Mouse (Mus musculus) ES-E14 (cell line): ENCODE measurements around the gene R3hcc1l. TPM values are rescaled to one million over a fixed set of nuclear protein-coding genes. Genes with fewer than 3 reads are reported as not detected.

Experiments
- DNase-seq: peaks from one replicate; pipeline ENCODE4 v3.0.0-alpha.2; 2013; ENCODE audit warnings: low read depth, low spot score
- H3K27ac ChIP-seq: 2 replicates; pipeline ENCODE4 v1.5.1; 2012; ENCODE audit warnings: low read depth, mild to moderate bottlenecking, low read length, moderate library complexity, mixed read lengths; ENCODE audit not compliant: poor library complexity, insufficient read depth, severe bottlenecking
- H3K36me3 ChIP-seq: 2 replicates; pipeline ENCODE4 v1.6.1; 2012; ENCODE audit warnings: mild to moderate bottlenecking, low read length, moderate library complexity, mixed read lengths; ENCODE audit not compliant: control insufficient read depth, poor library complexity, insufficient read depth, severe bottlenecking
- H3K4me1 ChIP-seq, 2 experiments: fragments of 150-350 bp in 1 of 2; sonication (generic) in 1 of 2; 2 replicates each; pipeline ENCODE4 v1.6.1; 2012; ENCODE audit warnings: low read length in 2 of 2, mild to moderate bottlenecking in 1 of 2, mixed read lengths in 1 of 2; ENCODE audit not compliant: control insufficient read depth in 2 of 2, insufficient read depth in 2 of 2, poor library complexity in 1 of 2
- H3K4me3 ChIP-seq, 2 experiments: fragments of 150-350 bp in 1 of 2; sonication (generic) in 1 of 2; 2 replicates each; pipeline ENCODE4 v1.5.1; 2012; ENCODE audit warnings: low read length in 2 of 2, low read depth in 1 of 2, mild to moderate bottlenecking in 1 of 2, mixed read lengths in 1 of 2; ENCODE audit not compliant: insufficient read depth in 1 of 2, poor library complexity in 1 of 2, severe bottlenecking in 1 of 2
- H3K9ac ChIP-seq: 2 replicates; pipeline ENCODE4 v1.6.1; 2012; ENCODE audit warnings: low read depth, mild to moderate bottlenecking, low read length, mixed read lengths; ENCODE audit not compliant: poor library complexity, insufficient read depth, severe bottlenecking
- H3K9me3 ChIP-seq: fragments of 150-350 bp; sonication (generic); 2 replicates; pipeline ENCODE4 v1.6.1; 2012; ENCODE audit warnings: low read depth, mild to moderate bottlenecking, low read length; ENCODE audit not compliant: control insufficient read depth, insufficient read depth
- CHD2 ChIP-seq: IDR thresholded peaks from 2 replicates; pipeline ENCODE4 v1.6.1; 2014; ENCODE audit warnings: mild to moderate bottlenecking, low read depth, low read length, inconsistent platforms
- HCFC1 ChIP-seq: IDR thresholded peaks from 2 replicates; pipeline ENCODE4 v1.6.1; 2012; ENCODE audit warnings: low read length, inconsistent platforms, borderline replicate concordance; ENCODE audit not compliant: insufficient read depth
- MAFK ChIP-seq: IDR thresholded peaks from 2 replicates; pipeline ENCODE4 v1.6.1; 2014; ENCODE audit warnings: mild to moderate bottlenecking, low read depth, low read length, inconsistent platforms; ENCODE audit not compliant: insufficient read depth
- ZC3H11A ChIP-seq: IDR thresholded peaks from 2 replicates; pipeline ENCODE4 v1.6.1; 2012; ENCODE audit warnings: low read depth, mild to moderate bottlenecking, inconsistent platforms, low read length, borderline replicate concordance
- ZNF384 ChIP-seq: IDR thresholded peaks from 2 replicates; pipeline ENCODE4 v1.6.1; 2012; ENCODE audit warnings: low read depth, low read length, inconsistent platforms
- in situ Hi-C, 2 experiments: fragments of 600-800 bp; cut with MboI; formaldehyde crosslinking; loops; one replicate each; pipeline ENCODE4 v1.15.1; 2025; ENCODE audit warnings: low sequenced_read_pairs in 2 of 2, inconsistent platforms in 1 of 2; ENCODE audit not compliant: unreplicated experiment in 2 of 2
- total RNA-seq: library from RNA; depleted of rRNA; stranded (reverse); fragments of 300-350 nt; gene quantifications from 2 replicates; pipeline ENCODE4 v1.2.3, GENCODE M21; 2012

R3hcc1l gene
- total RNA-seq, 1 experiment: 8.0 TPM

- no peak overlapping the region for H3K4me3 ChIP-seq
Observed at GRCm38 (mm10) chr19:42582811-42583370, 64.3 kb downstream of the R3hcc1l start.

GRCm38 (mm10) chr19:42583677-42584076 lies 65.1 kb downstream of the R3hcc1l start:
- no peak overlapping the region for H3K4me3 ChIP-seq
- H3K4me1 ChIP-seq: 0 out of 4 replicates have a peak, but pooled peaks cover 0 to 4% of the 10 kb centered on the region in 2 experiments
- no peak for TF ChIP-seq ZNF384
- no peak for TF ChIP-seq ZC3H11A
- TF ChIP-seq MAFK: no peak
- no peak for TF ChIP-seq CHD2
- TF ChIP-seq HCFC1: no peak
- no peak overlapping the region for H3K27ac ChIP-seq
- H3K9ac ChIP-seq: no peak overlapping the region
- in situ Hi-C loops: no loop called here
- no peaks in the 10 kb centered on the region for H3K9me3 ChIP-seq
- no peak for DNase-seq
- peaks cover 3% of the 10 kb centered on the region for H3K36me3 ChIP-seq

More at GRCm38 (mm10) chr19:42582811-42583370, 64.3 kb downstream of the R3hcc1l start:
- DNase-seq: no peak
- H3K27ac ChIP-seq: no peak overlapping the region
- no peaks in the 10 kb centered on the region for H3K9me3 ChIP-seq
- H3K9ac ChIP-seq: no peak overlapping the region
- peaks cover 3% of the 10 kb centered on the region for H3K36me3 ChIP-seq
- no peak for TF ChIP-seq CHD2
- no peak for TF ChIP-seq ZC3H11A
- TF ChIP-seq ZNF384: no peak
- TF ChIP-seq HCFC1: no peak
- no peak for TF ChIP-seq MAFK
- in situ Hi-C loops: no loop called here
- H3K4me1 ChIP-seq: 0 out of 4 replicates have a peak, but pooled peaks cover 0 to 4% of the 10 kb centered on the region in 2 experiments

- Histone ChIP-seq H3K9me3 (no peaks in the 10 kb centered on the region), H3K36me3 (peaks cover 3% of the 10 kb centered on the region), H3K9ac (no peak overlapping the region), H3K4me3 (no peak overlapping the region), H3K4me1 (0 out of 4 replicates have a peak, but pooled peaks cover 0 to 4% of the 10 kb centered on the region in 2 experiments), H3K27ac (no peak overlapping the region)
- DNase-seq: no peak
- in situ Hi-C loops: no loop called here
- TF ChIP-seq ZC3H11A: no peak
- no peak for TF ChIP-seq HCFC1
- TF ChIP-seq MAFK: no peak
- no peak for TF ChIP-seq ZNF384
- no peak for TF ChIP-seq CHD2
Observed at GRCm38 (mm10) chr19:42584188-42584587, 65.6 kb downstream of the R3hcc1l start.

GRCm38 (mm10) chr19:42587704-42588103 lies 69.1 kb downstream of the R3hcc1l start:
- H3K4me1 ChIP-seq: 0 out of 4 replicates have a peak, but pooled peaks cover 0 to 4% of the 10 kb centered on the region in 2 experiments
- TF ChIP-seq ZC3H11A: no peak
- no peak for TF ChIP-seq ZNF384
- TF ChIP-seq HCFC1: no peak
- no peak for TF ChIP-seq MAFK
- no peak for TF ChIP-seq CHD2
- no peak overlapping the region for H3K4me3 ChIP-seq
- no peak overlapping the region for H3K27ac ChIP-seq
- no peaks in the 10 kb centered on the region for H3K9me3 ChIP-seq
- in situ Hi-C loops: no loop called here
- DNase-seq: no peak
- peaks cover 8% of the 10 kb centered on the region for H3K36me3 ChIP-seq
- H3K9ac ChIP-seq: no peak overlapping the region

GRCm38 (mm10) chr19:42589246-42589645 lies 70.7 kb downstream of the R3hcc1l start:
- Histone ChIP-seq H3K9me3 (no peaks in the 10 kb centered on the region), H3K36me3 (peaks cover 5% of the 10 kb centered on the region), H3K9ac (no peak overlapping the region), H3K4me1 (0 out of 4 replicates have a peak, but pooled peaks cover 0 to 3% of the 10 kb centered on the region in 2 experiments), H3K27ac (no peak overlapping the region), H3K4me3 (no peak overlapping the region)
- in situ Hi-C loops: no loop called here
- no peak for DNase-seq
- TF ChIP-seq CHD2: no peak
- TF ChIP-seq ZNF384: no peak
- TF ChIP-seq MAFK: no peak
- no peak for TF ChIP-seq ZC3H11A
- TF ChIP-seq HCFC1: no peak
